Mouse (Mus musculus) right cerebral cortex, adult 2 months (tissue): ENCODE data around the gene Ptcd1.
"Not testable (repeated sequence)": the region's sequence is repeated elsewhere in the genome, so short reads cannot be mapped to it uniquely, and the experiment has no call there.

Source experiments
- DNase-seq, 2 experiments: peaks; one replicate each; pipeline ENCODE4 v3.0.0; 2021 to 2022; ENCODE audit warnings: low spot score in 2 of 2

The Ptcd1 gene

GRCm38 (mm10) chr5:145166536-145167305 lies at the start of gene Ptcd1, which contains the start of gene Cpsf4:
TSS of gene Ptcd1 (minus strand) at chr5:145167108.
TSS of gene Cpsf4 (plus strand) at chr5:145167213.
- peak; percentile 100 for DNase-seq

GRCm38 (mm10) chr5:145214679-145215078 lies 47.8 kb upstream of the Ptcd1 start:
- no peak for DNase-seq

- no peak for DNase-seq
Measured at GRCm38 (mm10) chr5:145213505-145213904, 46.6 kb upstream of the Ptcd1 start.

GRCm38 (mm10) chr5:145212216-145212615 lies 45.3 kb upstream of the Ptcd1 start:
- DNase-seq = no peak

- DNase-seq = no peak
Measured at GRCm38 (mm10) chr5:145211340-145211739, 44.4 kb upstream of the Ptcd1 start.

GRCm38 (mm10) chr5:145208391-145208790 lies 41.5 kb upstream of the Ptcd1 start:
- DNase-seq = not testable (repeated sequence)

GRCm38 (mm10) chr5:145207954-145208353 lies 41.0 kb upstream of the Ptcd1 start:
- no peak for DNase-seq

- DNase-seq = no peak
Measured at GRCm38 (mm10) chr5:145207385-145207784, 40.5 kb upstream of the Ptcd1 start.

- no peak for DNase-seq
Measured at GRCm38 (mm10) chr5:145205041-145205440, 38.1 kb upstream of the Ptcd1 start.

- peak; percentile 98 for DNase-seq
Measured at GRCm38 (mm10) chr5:145203936-145204691, 37.2 kb upstream of the Ptcd1 start, which contains the start of gene Zkscan5. TSS of gene Zkscan5 (plus strand) at chr5:145204562.

GRCm38 (mm10) chr5:145202446-145202845 lies 35.5 kb upstream of the Ptcd1 start:
- no peak for DNase-seq

GRCm38 (mm10) chr5:145201321-145201991 lies 34.5 kb upstream of the Ptcd1 start, which contains the start of gene Zkscan14:
TSS of gene Zkscan14 (minus strand) at chr5:145201868.
- DNase-seq = peak; percentile 76 to 78

- DNase-seq = no peak
Measured at GRCm38 (mm10) chr5:145200387-145200786, 33.5 kb upstream of the Ptcd1 start.

GRCm38 (mm10) chr5:145191962-145192361 lies 25.1 kb upstream of the Ptcd1 start, which contains the start of gene Atp5j2:
TSS of gene Atp5j2 (minus strand) at chr5:145192062.
- no peak for DNase-seq

- DNase-seq = peak; percentile 92 to 93
Measured at GRCm38 (mm10) chr5:145190875-145191798, 24.2 kb upstream of the Ptcd1 start.

GRCm38 (mm10) chr5:145190373-145190772 lies 23.5 kb upstream of the Ptcd1 start:
- DNase-seq = no peak

GRCm38 (mm10) chr5:145189416-145189815 lies 22.5 kb upstream of the Ptcd1 start:
- DNase-seq = no peak

- DNase-seq = no peak
Measured at GRCm38 (mm10) chr5:145185244-145185643, 18.3 kb upstream of the Ptcd1 start.

GRCm38 (mm10) chr5:145178461-145178980 lies 11.6 kb upstream of the Ptcd1 start:
- no peak for DNase-seq

- no peak for DNase-seq
Measured at GRCm38 (mm10) chr5:145167306-145167661, 376 bp upstream of the Ptcd1 start.

- no peak for DNase-seq
Measured at GRCm38 (mm10) chr5:145165184-145165583, 1.7 kb downstream of the Ptcd1 start.
